Mouse (Mus musculus) 416B (cell line): ENCODE data around the gene Ifna15.

Experiments used
- DNase-seq: peaks from one replicate; pipeline ENCODE4 v3.0.0; 2011; ENCODE audit warnings: low read depth

Gene Ifna15

GRCm38 (mm10) chr4:88513743-88514142 lies 44.3 kb downstream of the Ifna15 start:
- DNase-seq: peak; percentile 61
